ENCODE assay signal across 16 mouse cellular contexts in the genomic region with DNA sequence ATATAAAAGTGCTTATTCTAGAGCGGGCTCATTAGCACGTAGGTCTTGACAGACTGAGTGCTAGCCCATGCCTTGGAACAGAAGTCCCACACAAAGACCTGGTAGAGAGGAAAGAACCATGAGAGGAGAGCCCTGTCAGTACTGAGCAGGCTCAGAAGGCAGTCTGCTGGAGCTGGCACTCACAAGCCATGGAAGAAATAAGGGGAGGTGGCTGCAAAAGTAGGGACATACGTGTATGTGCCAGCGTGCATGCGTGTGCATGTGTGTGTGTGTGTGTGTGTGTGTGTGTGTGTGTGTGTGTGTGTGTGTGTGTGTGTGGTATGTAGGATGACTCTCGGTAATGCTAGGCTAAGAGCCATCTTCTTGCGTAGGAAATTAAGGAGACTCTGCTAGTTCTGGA.
"Had no signal": no experiment of that assay in that cellular context is flagged by ENCODE, and none has a peak within 500 bp of the region (broad histone marks: within the 10 kb centered on the region; RNA-seq: fewer than 3 reads in every experiment).

No protein-coding gene starts in this region.

- H3K9ac ChIP-seq: limb, embryonic 13.5 days; liver, embryonic 12.5 days; liver, embryonic 15.5 days had no signal

- H3K4me1 ChIP-seq: limb, embryonic 13.5 days; liver, embryonic 12.5 days had no signal

- DNase-seq: kidney, adult 18-20 months; kidney, postnatal 25 days; layer of hippocampus, postnatal 36 days; lung, adult 2 months; lung, postnatal 14 days; lung, postnatal 4 days; midbrain, embryonic 14.5 days; thymus, postnatal 25 days had no signal

- H3K4me3 ChIP-seq: limb, embryonic 10.5 days; limb, embryonic 13.5 days; liver, embryonic 12.5 days; liver, embryonic 15.5 days had no signal

- H3K27ac ChIP-seq: kidney, postnatal 0 days; limb, embryonic 10.5 days; limb, embryonic 13.5 days; stomach, postnatal 0 days had no signal

- ATAC-seq: inflammation-experienced regulatory T-cells, adult 6 months had no signal

- H3K27me3 ChIP-seq: limb, embryonic 13.5 days; liver, embryonic 12.5 days; liver, embryonic 15.5 days had no signal

- H3K9me3 ChIP-seq: limb, embryonic 10.5 days; limb, embryonic 13.5 days; liver, embryonic 12.5 days; liver, embryonic 15.5 days had no signal

- H3K4me2 ChIP-seq: limb, embryonic 13.5 days; liver, embryonic 12.5 days; liver, embryonic 15.5 days; midbrain, embryonic 11.5 days had no signal
